Mouse (Mus musculus) forebrain, postnatal 0 days (tissue): Measurements from ENCODE around the gene Tnnt1. TPM values are rescaled to one million over a fixed set of nuclear protein-coding genes. Genes with fewer than 3 reads are reported as not detected.

Experiments
- ATAC-seq: fragments of 200-750 bp; cut with Nextera tagmentation; 2 replicates; pipeline ENCODE4 v1.8.0; 2017; ENCODE audit warnings: mild to moderate bottlenecking, moderate library complexity
- DNase-seq: peaks from one replicate; pipeline ENCODE4 v3.0.0-alpha.2; 2015
- H3K27ac ChIP-seq: fragments of 300-500 bp; sonication (generic); 2 replicates; pipeline ENCODE4 v1.5.1; 2014; ENCODE audit warnings: low read depth, mild to moderate bottlenecking, antibody characterized with exemption, low read length, moderate library complexity, mixed read lengths
- H3K27me3 ChIP-seq: fragments of 300-500 bp; sonication (generic); 2 replicates; pipeline ENCODE4 v1.6.1; 2014; ENCODE audit warnings: mild to moderate bottlenecking, low read length, mixed read lengths; ENCODE audit not compliant: insufficient read depth
- H3K36me3 ChIP-seq: fragments of 300-500 bp; sonication (generic); 2 replicates; pipeline ENCODE4 v1.6.1; 2014; ENCODE audit warnings: mild to moderate bottlenecking, moderate library complexity; ENCODE audit not compliant: insufficient read depth
- H3K4me1 ChIP-seq: fragments of 300-500 bp; sonication (generic); 2 replicates; pipeline ENCODE4 v1.6.1; 2014; ENCODE audit warnings: antibody characterized with exemption; ENCODE audit not compliant: insufficient read depth
- H3K4me2 ChIP-seq: fragments of 300-500 bp; sonication (generic); 2 replicates; pipeline ENCODE4 v1.6.1; 2014; ENCODE audit warnings: low read depth, mild to moderate bottlenecking, moderate library complexity
- H3K4me3 ChIP-seq: fragments of 300-500 bp; sonication (generic); 2 replicates; pipeline ENCODE4 v1.5.1; 2014; ENCODE audit warnings: low read depth, low read length, mixed read lengths
- H3K9ac ChIP-seq: fragments of 300-500 bp; sonication (generic); 2 replicates; pipeline ENCODE4 v1.6.1; 2014; ENCODE audit warnings: mild to moderate bottlenecking
- H3K9me3 ChIP-seq: fragments of 300-500 bp; sonication (generic); 2 replicates; pipeline ENCODE4 v1.6.1; 2016; ENCODE audit warnings: low read length
- CTCF ChIP-seq: sonication (generic); IDR thresholded peaks from 2 replicates; pipeline ENCODE4 v1.5.1; 2016; ENCODE audit warnings: antibody characterized with exemption, control low read depth, low read depth
- WGBS: fragments of 180-500 bp; shearing (Covaris S2); extraction: QIAGEN DNeasy Blood & Tissue Kit; methylation state at CpG from one replicate; pipeline ENCODE4 v1.1.7; 2014; 5-methylcytosine and 5-hydroxymethylcytosine counted together
- polyA plus RNA-seq: library from polyadenylated mRNA; unstranded; fragments of >200 nt; fragmentation: Nextera tagmentation; extraction: Ambion mirVana; gene quantifications from 2 replicates; pipeline ENCODE4 v1.2.1, GENCODE M21; 2015
- total RNA-seq: library from RNA; depleted of rRNA; stranded (reverse); fragments of >200 nt; gene quantifications from 2 replicates; pipeline ENCODE4 v1.2.3, GENCODE M21; 2014; rRNA removed

Tnnt1 gene
- total RNA-seq: 0.77 and 2.9 TPM in 2 replicates
- polyA plus RNA-seq: 3.4 and 3.9 TPM in 2 replicates

- H3K36me3 ChIP-seq: no peaks in the 10 kb centered on the region
- no peaks in the 10 kb centered on the region for H3K9me3 ChIP-seq
- ATAC-seq: no peak
- H3K4me3 ChIP-seq: no peak within 1 kb of the TSS
- H3K4me2 ChIP-seq: no peak within 1 kb of the TSS
- no peaks in the 10 kb centered on the region; the same call in 1 of the 2 replicates for H3K4me1 ChIP-seq
- WGBS: 25% methylated on average over 4 of the region's 4 CpGs
- H3K27me3 ChIP-seq: peaks cover 7% of the 10 kb centered on the region; the same call in 1 of the 2 replicates
- no peak for DNase-seq
- H3K9ac ChIP-seq: no peak within 1 kb of the TSS
- H3K27ac ChIP-seq: no peak within 1 kb of the TSS
- no peak for TF ChIP-seq CTCF
Observed at GRCm38 (mm10) chr7:4516332-4517050, at the start of gene Tnnt1. Gene Tnnt1 (minus strand): TSS chr7:4516382.

- no peaks in the 10 kb centered on the region for H3K4me1 ChIP-seq
- no peaks in the 10 kb centered on the region for H3K36me3 ChIP-seq
- 89% methylated on average over 3 of the region's 3 CpGs for WGBS
- DNase-seq (no peak), ATAC-seq (no peak)
- no peaks in the 10 kb centered on the region for H3K9me3 ChIP-seq
- H3K27me3 ChIP-seq: no peaks in the 10 kb centered on the region
- H3K4me2 ChIP-seq: no peak overlapping the region
- H3K9ac ChIP-seq: no peak overlapping the region
- H3K4me3 ChIP-seq: no peak overlapping the region
- TF ChIP-seq CTCF: no peak
- no peak overlapping the region for H3K27ac ChIP-seq
Observed at GRCm38 (mm10) chr7:4562660-4563059, 46.5 kb upstream of the Tnnt1 start.

- no peak for TF ChIP-seq CTCF
- Histone ChIP-seq H3K4me3 (peak overlapping the region; percentile 11; the same call in 1 of the 2 replicates), H3K27me3 (no peaks in the 10 kb centered on the region), H3K27ac (no peak overlapping the region), H3K9ac (no peak overlapping the region; the same call in 1 of the 2 replicates), H3K9me3 (no peaks in the 10 kb centered on the region), H3K36me3 (no peaks in the 10 kb centered on the region), H3K4me1 (no peaks in the 10 kb centered on the region), H3K4me2 (peak overlapping the region; percentile 37)
- DNase-seq (no peak), ATAC-seq (peak; percentile 17)
- WGBS: 75% methylated on average over 6 of the region's 6 CpGs
Observed at GRCm38 (mm10) chr7:4557167-4557560, 41.0 kb upstream of the Tnnt1 start.

GRCm38 (mm10) chr7:4556256-4557166, 40.3 kb upstream of the Tnnt1 start:
- H3K4me2 ChIP-seq: peak overlapping the region; percentile 37
- no peaks in the 10 kb centered on the region for H3K9me3 ChIP-seq
- H3K36me3 ChIP-seq: no peaks in the 10 kb centered on the region
- DNase-seq (peak; percentile 95), ATAC-seq (peak; percentile 97)
- H3K27ac ChIP-seq: no peak overlapping the region
- no peaks in the 10 kb centered on the region for H3K4me1 ChIP-seq
- peak overlapping the region; percentile 33 for H3K9ac ChIP-seq
- peak; percentile 98 for TF ChIP-seq CTCF
- no peaks in the 10 kb centered on the region for H3K27me3 ChIP-seq
- peak overlapping the region; percentile 27 for H3K4me3 ChIP-seq
- WGBS: 22% methylated on average over 15 of the region's 15 CpGs

- peak within 1 kb of the TSS; percentile 70 for H3K4me2 ChIP-seq
- H3K27ac ChIP-seq: peak within 1 kb of the TSS; percentile 94
- peaks cover 9% of the 10 kb centered on the region for H3K4me1 ChIP-seq
- peak within 1 kb of the TSS; percentile 61 for H3K4me3 ChIP-seq
- TF ChIP-seq CTCF: no peak; the same call in none of the 2 replicates
- 6% methylated on average over 33 of the region's 33 CpGs for WGBS
- ATAC-seq: peak; percentile 85
- H3K9ac ChIP-seq: peak within 1 kb of the TSS; percentile 84
- no peaks in the 10 kb centered on the region for H3K27me3 ChIP-seq
- H3K9me3 ChIP-seq: no peaks in the 10 kb centered on the region
- peak; percentile 93 for DNase-seq
- peaks cover 9% of the 10 kb centered on the region; the same call in 1 of the 2 replicates for H3K36me3 ChIP-seq
Observed at GRCm38 (mm10) chr7:4547221-4547641, 31.0 kb upstream of the Tnnt1 start, which contains the start of gene Syt5. Gene Syt5 (minus strand): TSS chr7:4547541.

GRCm38 (mm10) chr7:4546591-4547131, 30.5 kb upstream of the Tnnt1 start:
- peaks cover 14% of the 10 kb centered on the region; the same call in 1 of the 2 replicates for H3K36me3 ChIP-seq
- TF ChIP-seq CTCF: peak; percentile 41
- ATAC-seq (peak; percentile 91), DNase-seq (peak; percentile 97)
- peak overlapping the region; percentile 70 for H3K4me2 ChIP-seq
- peak overlapping the region; percentile 94 for H3K27ac ChIP-seq
- H3K27me3 ChIP-seq: no peaks in the 10 kb centered on the region
- under 1% methylated on average over 26 of the region's 26 CpGs for WGBS
- H3K4me1 ChIP-seq: peaks cover 9% of the 10 kb centered on the region
- peak overlapping the region; percentile 61 for H3K4me3 ChIP-seq
- peak overlapping the region; percentile 84 for H3K9ac ChIP-seq
- H3K9me3 ChIP-seq: no peaks in the 10 kb centered on the region
